Mouse (Mus musculus) hindbrain, embryonic 16.5 days (tissue): Measurements from ENCODE around the gene Foxf1. TPM values are rescaled to one million over a fixed set of nuclear protein-coding genes. Genes with fewer than 3 reads are reported as not detected.

Source experiments
- ATAC-seq: fragments of 200-750 bp; cut with Nextera tagmentation; 2 replicates; pipeline ENCODE4 v1.8.0; 2017; ENCODE audit warnings: moderate TSS enrichment, moderate library complexity
- H3K27ac ChIP-seq: fragments of 300-500 bp; sonication (generic); 2 replicates; pipeline ENCODE4 v1.5.1; 2014; ENCODE audit warnings: low read depth, mild to moderate bottlenecking, control low read depth, low read length, moderate library complexity
- H3K27me3 ChIP-seq: fragments of 300-500 bp; sonication (generic); replicated peaks from 2 replicates; pipeline ENCODE4 v1.6.1; 2014; ENCODE audit warnings: low read length; ENCODE audit not compliant: control insufficient read depth, insufficient read depth
- H3K36me3 ChIP-seq: fragments of 300-500 bp; sonication (generic); 2 replicates; pipeline ENCODE4 v1.6.1; 2014; ENCODE audit warnings: mild to moderate bottlenecking, low read length, moderate library complexity, mixed read lengths; ENCODE audit not compliant: control insufficient read depth, insufficient read depth
- H3K4me1 ChIP-seq: fragments of 300-500 bp; sonication (generic); 2 replicates; pipeline ENCODE4 v1.6.1; 2014; ENCODE audit warnings: low read depth, low read length; ENCODE audit not compliant: control insufficient read depth, insufficient read depth
- H3K4me2 ChIP-seq: fragments of 300-500 bp; sonication (generic); 2 replicates; pipeline ENCODE4 v1.6.1; 2014; ENCODE audit warnings: mild to moderate bottlenecking, low read length, control low read depth, moderate library complexity
- H3K4me3 ChIP-seq: fragments of 300-500 bp; sonication (generic); 2 replicates; pipeline ENCODE4 v1.5.1; 2014; ENCODE audit warnings: mild to moderate bottlenecking, low read length, control low read depth, moderate library complexity
- H3K9ac ChIP-seq: fragments of 300-500 bp; sonication (generic); 2 replicates; pipeline ENCODE4 v1.6.1; 2014; ENCODE audit warnings: low read depth, mild to moderate bottlenecking, control low read depth, low read length, moderate library complexity
- H3K9me3 ChIP-seq: fragments of 300-500 bp; sonication (generic); 2 replicates; pipeline ENCODE4 v1.6.1; 2014; ENCODE audit warnings: mild to moderate bottlenecking, low read length, moderate library complexity; ENCODE audit not compliant: control insufficient read depth
- WGBS: fragments of 180-500 bp; shearing (Covaris S2); extraction: QIAGEN DNeasy Blood & Tissue Kit; methylation state at CpG from one replicate; pipeline ENCODE4 v1.1.7; 2014; 5-methylcytosine and 5-hydroxymethylcytosine counted together
- microRNA-seq: library from miRNA; unstranded; fragments of <30 nt; microRNA quantifications from one replicate; pipeline ENCODE4, GENCODE M21; 2017
- polyA plus RNA-seq: library from polyadenylated mRNA; unstranded; fragments of >200 nt; fragmentation: Nextera tagmentation; extraction: Ambion mirVana; gene quantifications from 2 replicates; pipeline ENCODE4 v1.2.1, GENCODE M21; 2015

The Foxf1 gene
- polyA plus RNA-seq, 1 experiment from 2014 or later = 1.3 TPM

DNA sequence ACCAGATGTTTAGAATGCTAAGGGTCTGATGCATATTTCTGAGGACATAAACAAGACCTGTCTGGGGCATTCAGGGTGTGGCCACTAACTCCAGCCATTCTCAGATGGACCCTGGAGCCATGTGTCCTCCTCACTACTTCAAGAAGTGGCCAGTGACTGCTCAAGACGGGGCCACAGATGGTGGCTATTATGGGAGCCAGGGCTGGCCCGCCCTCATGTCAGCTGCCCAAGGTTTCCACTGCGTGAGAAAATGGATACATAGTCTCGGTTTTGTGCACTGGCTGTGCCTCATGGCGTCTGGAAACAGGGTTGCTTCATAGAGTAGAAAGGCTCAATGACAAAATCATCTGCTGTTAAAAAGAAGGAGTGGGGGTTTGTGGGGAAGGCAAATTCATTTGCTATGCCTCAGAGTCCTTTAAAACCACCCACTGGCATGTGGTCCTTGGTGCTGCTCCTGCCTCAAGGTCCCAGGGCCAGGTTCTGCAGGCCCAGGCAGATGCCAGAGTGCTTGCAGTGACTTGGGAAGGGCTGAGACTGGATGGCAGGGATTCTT is 48.9 kb downstream of the Foxf1 start:
- Histone ChIP-seq H3K9me3 (no peaks in the 10 kb centered on the region), H3K4me1 (peaks cover 8% of the 10 kb centered on the region), H3K4me2 (no peak overlapping the region), H3K9ac (no peak overlapping the region), H3K27me3 (peaks cover 27% of the 10 kb centered on the region), H3K27ac (no peak overlapping the region), H3K4me3 (no peak overlapping the region), H3K36me3 (no peaks in the 10 kb centered on the region)
- WGBS = 68% methylated on average over 5 of the region's 5 CpGs
- no peak for ATAC-seq

DNA sequence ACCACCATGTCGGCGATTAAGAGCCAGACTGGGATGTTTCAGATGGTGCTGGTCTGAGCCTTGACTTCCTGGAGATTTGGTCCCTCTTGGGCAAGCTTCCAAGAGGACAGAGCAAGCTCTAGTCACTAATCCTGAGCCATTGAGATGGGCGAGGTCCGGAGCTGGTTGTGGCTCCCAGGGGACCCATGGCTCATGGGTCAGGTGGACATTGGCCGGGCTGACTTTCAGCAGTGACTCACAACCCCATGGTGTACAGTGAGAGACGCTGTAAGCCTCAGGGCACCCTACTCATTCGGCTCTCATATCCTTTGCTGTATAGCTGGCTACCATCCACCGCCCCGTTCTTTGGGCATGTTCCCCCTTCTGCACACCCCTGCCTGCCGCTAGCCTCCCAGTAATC is 49.9 kb downstream of the Foxf1 start:
- no peak for ATAC-seq
- H3K4me2 ChIP-seq = no peak overlapping the region
- no peak overlapping the region for H3K9ac ChIP-seq
- no peak overlapping the region for H3K27ac ChIP-seq
- WGBS = 91% methylated on average over 10 of the region's 10 CpGs
- peaks cover 23% of the 10 kb centered on the region for H3K27me3 ChIP-seq
- no peaks in the 10 kb centered on the region for H3K36me3 ChIP-seq
- no peak overlapping the region for H3K4me3 ChIP-seq
- H3K9me3 ChIP-seq = no peaks in the 10 kb centered on the region
- H3K4me1 ChIP-seq = no peaks in the 10 kb centered on the region

DNA sequence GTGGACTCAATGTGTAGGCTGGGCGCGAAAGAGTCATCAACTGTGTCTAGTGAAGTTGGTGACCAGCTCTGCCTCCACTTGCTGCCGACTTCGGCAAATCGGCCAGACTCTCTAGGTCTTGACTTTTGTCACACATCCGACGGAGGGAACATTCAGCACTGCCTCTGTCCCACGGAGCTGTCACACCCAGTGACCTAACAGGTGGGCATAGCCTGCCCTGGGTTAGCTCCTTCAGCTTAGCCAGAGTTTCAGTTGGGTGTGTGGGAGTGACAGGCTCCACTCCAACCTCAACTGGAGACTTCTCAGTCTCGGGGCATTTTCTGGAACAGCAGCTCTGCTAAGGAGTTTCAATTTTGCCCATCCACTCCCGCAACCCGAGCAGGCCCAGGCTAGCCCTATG is 50.3 kb downstream of the Foxf1 start:
- Histone ChIP-seq H3K9ac (no peak overlapping the region), H3K27ac (no peak overlapping the region), H3K9me3 (no peaks in the 10 kb centered on the region), H3K4me1 (no peaks in the 10 kb centered on the region), H3K4me2 (no peak overlapping the region), H3K27me3 (peaks cover 20% of the 10 kb centered on the region), H3K4me3 (no peak overlapping the region), H3K36me3 (no peaks in the 10 kb centered on the region)
- WGBS = 86% methylated on average over 11 of the region's 11 CpGs
- no peak for ATAC-seq

DNA sequence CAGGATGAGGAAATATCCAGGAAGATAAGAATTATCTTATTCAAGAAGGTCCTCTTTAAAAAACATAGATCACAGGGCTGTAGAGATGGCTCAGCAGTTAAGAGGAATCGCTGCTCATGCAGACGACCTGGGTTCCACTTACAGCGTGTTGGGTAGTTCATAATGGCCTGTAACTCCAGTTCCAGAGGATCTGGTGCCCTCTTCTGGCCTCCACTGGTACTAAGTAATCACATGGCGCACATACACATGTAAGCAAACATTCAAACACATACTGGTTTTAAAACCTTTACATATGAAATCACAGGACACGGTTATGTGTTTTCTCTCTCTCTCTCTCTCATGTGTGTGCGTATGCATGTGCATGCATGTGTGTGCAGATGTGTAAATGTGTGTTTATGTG is 52.7 kb downstream of the Foxf1 start:
- no peak overlapping the region for H3K4me2 ChIP-seq
- WGBS = 91% methylated on average over 6 of the region's 6 CpGs
- ATAC-seq = no peak

More for the DNA sequence above, 52.7 kb downstream of the Foxf1 start:
- no peak overlapping the region for H3K9ac ChIP-seq
- no peak overlapping the region for H3K27ac ChIP-seq
- H3K4me3 ChIP-seq = no peak overlapping the region
- no peaks in the 10 kb centered on the region for H3K9me3 ChIP-seq
- H3K36me3 ChIP-seq = no peaks in the 10 kb centered on the region
- peaks cover 4% of the 10 kb centered on the region for H3K27me3 ChIP-seq
- H3K4me1 ChIP-seq = no peaks in the 10 kb centered on the region

Small RNA genes lying within 50 kb of the gene (microRNA-seq; reads per million reads assigned to microRNA genes)
- not detected for gene Gm27530

Other genes starting within 250 kb of the Foxf1 start
- 45.2 and 46.3 TPM in 2 replicates for gene Mthfsd, start 24.0 kb downstream of the Foxf1 start, polyA plus RNA-seq
- 1.9 and 2.8 TPM in 2 replicates for gene Foxc2, start 31.8 kb downstream of the Foxf1 start, polyA plus RNA-seq
- gene Foxl1, start 43.6 kb downstream of the Foxf1 start, polyA plus RNA-seq = 0.09 and 0.16 TPM in 2 replicates